Mouse (Mus musculus) megakaryocyte, embryonic 14.5 days (primary cell): ENCODE measurements around the gene Plekhm1.

ENCODE experiments used
- FLI1 ChIP-seq: IDR thresholded peaks from 2 replicates; pipeline ENCODE4 v1.6.1; 2012; ENCODE audit warnings: low read length, inconsistent platforms, mixed read lengths
- GATA1 ChIP-seq: IDR thresholded peaks from 3 replicates; pipeline ENCODE4 v1.6.1; 2012; ENCODE audit warnings: mixed read lengths, low read length, inconsistent platforms, borderline replicate concordance

GRCm38 (mm10) chr11:103363214-103364148 is 49.0 kb downstream of the Plekhm1 start, which contains the start of gene Arhgap27:
- no peak for TF ChIP-seq GATA1
- TF ChIP-seq FLI1 = no peak
